Mouse (Mus musculus) kidney, postnatal 0 days (tissue): Measurements from ENCODE around the gene Sf3a1. TPM values are rescaled to one million over a fixed set of nuclear protein-coding genes. Genes with fewer than 3 reads are reported as not detected.

ENCODE experiments used
- ATAC-seq: fragments of 200-750 bp; cut with Nextera tagmentation; replicated peaks from 2 replicates; pipeline ENCODE4 v1.8.0; 2017; ENCODE audit warnings: low read depth, moderate number of reproducible peaks, moderate TSS enrichment, moderate library complexity; ENCODE audit not compliant: low FRiP score
- DNase-seq: peaks from one replicate; pipeline ENCODE4 v3.0.0-alpha.2; 2016; ENCODE audit warnings: low spot score
- H3K27ac ChIP-seq: fragments of 300-500 bp; sonication (generic); 2 replicates; pipeline ENCODE4 v1.5.1; 2014; ENCODE audit warnings: mild to moderate bottlenecking
- H3K27me3 ChIP-seq: fragments of 300-500 bp; sonication (generic); 2 replicates; pipeline ENCODE4 v1.6.1; 2014; ENCODE audit warnings: low read length, mixed read lengths; ENCODE audit not compliant: insufficient read depth
- H3K36me3 ChIP-seq: fragments of 300-500 bp; sonication (generic); 2 replicates; pipeline ENCODE4 v1.6.1; 2014; ENCODE audit warnings: low read length, mixed read lengths; ENCODE audit not compliant: insufficient read depth
- H3K4me1 ChIP-seq: fragments of 300-500 bp; sonication (generic); replicated peaks from 2 replicates; pipeline ENCODE4 v1.6.1; 2014; ENCODE audit warnings: antibody characterized with exemption, low read length, mixed read lengths; ENCODE audit not compliant: insufficient read depth
- H3K4me2 ChIP-seq: fragments of 300-500 bp; sonication (generic); 2 replicates; pipeline ENCODE4 v1.6.1; 2014; ENCODE audit warnings: mild to moderate bottlenecking, low read length, moderate library complexity, mixed read lengths
- H3K4me3 ChIP-seq: fragments of 300-500 bp; sonication (generic); replicated peaks from 2 replicates; pipeline ENCODE4 v1.5.1; 2014; ENCODE audit warnings: low read depth, low read length
- H3K9ac ChIP-seq: fragments of 300-500 bp; sonication (generic); 2 replicates; pipeline ENCODE4 v1.6.1; 2014; ENCODE audit warnings: low read depth, low read length
- H3K9me3 ChIP-seq: fragments of 300-500 bp; sonication (generic); replicated peaks from 2 replicates; pipeline ENCODE4 v1.6.1; 2016; ENCODE audit warnings: low read length, inconsistent platforms, mixed read lengths
- CTCF ChIP-seq: IDR thresholded peaks from 2 replicates; pipeline ENCODE4 v1.5.1; 2016; ENCODE audit warnings: antibody characterized with exemption, low read depth, mild to moderate bottlenecking, moderate library complexity
- WGBS: fragments of 180-500 bp; shearing (Covaris S2); extraction: QIAGEN DNeasy Blood & Tissue Kit; methylation state at CpG from one replicate; pipeline ENCODE4 v1.1.7; 2014; 5-methylcytosine and 5-hydroxymethylcytosine counted together
- polyA plus RNA-seq: library from polyadenylated mRNA; unstranded; fragments of >200 nt; fragmentation: Nextera tagmentation; extraction: Ambion mirVana; gene quantifications from 2 replicates; pipeline ENCODE4 v1.2.1, GENCODE M21; 2015

The Sf3a1 gene
- polyA plus RNA-seq, 1 experiment from 2014 or later: 31.2 TPM

GRCm38 (mm10) chr11:4158676-4159075 is 1.5 kb upstream of the Sf3a1 start:
- H3K4me1 ChIP-seq: peaks cover 18% of the 10 kb centered on the region; the same call in 1 of the 2 replicates
- DNase-seq (no peak), ATAC-seq (no peak)
- H3K4me3 ChIP-seq: no peak overlapping the region
- 88% methylated on average over 3 of the region's 3 CpGs for WGBS
- no peak overlapping the region for H3K4me2 ChIP-seq
- H3K9me3 ChIP-seq: no peaks in the 10 kb centered on the region
- TF ChIP-seq CTCF: no peak
- no peaks in the 10 kb centered on the region for H3K27me3 ChIP-seq
- H3K27ac ChIP-seq: no peak overlapping the region
- H3K36me3 ChIP-seq: peaks cover 10% of the 10 kb centered on the region; the same call in 1 of the 2 replicates
- H3K9ac ChIP-seq: no peak overlapping the region

- ATAC-seq: no peak
- Histone ChIP-seq H3K4me3 (peak overlapping the region; percentile 64), H3K9me3 (no peaks in the 10 kb centered on the region), H3K27me3 (no peaks in the 10 kb centered on the region), H3K27ac (peak overlapping the region; percentile 86), H3K36me3 (peaks cover 14% of the 10 kb centered on the region; the same call in 1 of the 2 replicates), H3K4me2 (peak overlapping the region; percentile 90), H3K4me1 (peaks cover 18% of the 10 kb centered on the region; the same call in 1 of the 2 replicates), H3K9ac (peak overlapping the region; percentile 73)
- WGBS: 6% methylated on average over 15 of the region's 15 CpGs
- no peak for DNase-seq
- no peak for TF ChIP-seq CTCF
Measured at GRCm38 (mm10) chr11:4160758-4161480, 769 bp downstream of the Sf3a1 start.

DNA sequence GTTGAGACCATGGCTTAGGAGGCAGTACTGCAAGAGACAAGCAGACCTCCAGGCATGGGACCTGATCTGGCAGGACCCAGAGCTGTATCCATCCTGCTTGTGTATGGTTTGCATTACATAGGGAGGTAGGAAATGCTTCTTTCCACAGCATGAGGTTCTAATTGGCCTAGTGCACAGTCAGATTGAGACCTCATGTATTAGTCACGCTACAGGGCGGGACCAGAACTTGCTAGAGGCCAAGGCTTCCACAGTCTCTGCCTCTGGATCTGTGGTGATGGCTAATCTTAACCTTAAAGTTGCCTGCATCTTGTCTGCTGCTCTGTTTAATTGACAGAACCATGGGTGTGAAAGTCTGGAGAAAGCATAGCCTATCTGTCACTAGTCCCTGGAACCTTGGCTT is 4.6 kb downstream of the Sf3a1 start:
- Histone ChIP-seq H3K27me3 (no peaks in the 10 kb centered on the region), H3K4me1 (peaks cover 15% of the 10 kb centered on the region; the same call in 1 of the 2 replicates), H3K9me3 (no peaks in the 10 kb centered on the region), H3K36me3 (peaks cover 45% of the 10 kb centered on the region), H3K27ac (no peak overlapping the region), H3K4me3 (no peak overlapping the region), H3K9ac (no peak overlapping the region), H3K4me2 (no peak overlapping the region)
- DNase-seq: no peak
- no peak for ATAC-seq
- WGBS: 86% methylated on average over 2 of the region's 2 CpGs
- TF ChIP-seq CTCF: no peak

DNA sequence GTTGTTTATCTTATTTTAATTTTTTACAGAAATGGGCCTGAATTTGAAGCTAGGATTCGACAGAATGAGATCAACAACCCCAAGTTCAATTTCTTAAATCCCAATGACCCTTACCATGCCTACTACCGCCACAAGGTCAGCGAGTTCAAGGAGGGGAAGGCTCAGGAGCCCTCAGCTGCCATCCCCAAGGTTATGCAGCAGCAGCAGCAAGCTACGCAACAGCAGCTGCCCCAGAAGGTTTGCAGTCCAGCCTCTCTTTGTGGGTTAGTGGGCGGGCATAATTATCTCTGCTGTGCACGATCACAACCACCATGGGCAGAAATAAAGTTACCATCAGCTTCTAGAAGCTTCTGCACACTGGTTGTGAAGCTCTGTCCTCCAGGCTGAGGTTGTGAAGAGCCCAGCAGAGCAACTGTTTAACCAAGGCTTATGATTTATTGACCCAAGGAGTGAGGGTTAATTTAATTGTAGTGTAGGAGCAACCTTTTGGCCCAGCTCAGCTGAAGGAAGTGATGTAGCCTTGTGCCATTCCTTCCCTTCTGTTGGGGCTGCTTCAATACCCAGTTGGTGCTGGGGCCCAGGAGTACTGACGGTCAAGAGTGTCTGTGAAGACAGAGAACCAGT is 6.4 kb downstream of the Sf3a1 start:
- 89% methylated on average over 7 of the region's 7 CpGs for WGBS
- ATAC-seq (no peak), DNase-seq (no peak)
- H3K27ac ChIP-seq: no peak overlapping the region
- H3K27me3 ChIP-seq: no peaks in the 10 kb centered on the region
- no peak overlapping the region for H3K4me3 ChIP-seq
- no peak overlapping the region for H3K4me2 ChIP-seq
- peaks cover 4% of the 10 kb centered on the region; the same call in 1 of the 2 replicates for H3K4me1 ChIP-seq
- H3K9me3 ChIP-seq: no peaks in the 10 kb centered on the region
- H3K9ac ChIP-seq: no peak overlapping the region
- peaks cover 60% of the 10 kb centered on the region for H3K36me3 ChIP-seq
- no peak for TF ChIP-seq CTCF

DNA sequence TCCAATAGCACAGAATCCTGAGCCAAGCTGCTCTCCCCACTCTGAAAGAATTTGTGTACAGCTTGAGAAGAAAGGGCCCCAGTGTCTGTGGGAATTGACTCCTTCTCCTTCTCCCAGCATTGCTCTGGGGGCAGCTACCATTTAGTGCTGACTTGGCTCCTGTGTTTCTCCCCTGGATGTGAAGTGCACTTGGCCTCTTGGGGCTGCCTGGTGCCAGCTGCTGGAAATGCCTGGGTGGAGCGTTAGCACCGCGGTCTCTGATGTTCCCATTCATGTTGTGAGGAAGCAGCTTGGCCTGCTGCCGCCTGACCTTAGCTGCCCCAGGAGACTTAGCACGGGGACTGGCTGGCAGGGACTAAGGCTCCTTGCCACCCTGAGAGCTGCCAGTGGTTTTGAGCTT is 14.4 kb downstream of the Sf3a1 start:
- Histone ChIP-seq H3K4me3 (no peak overlapping the region), H3K27me3 (no peaks in the 10 kb centered on the region), H3K27ac (no peak overlapping the region), H3K9me3 (no peaks in the 10 kb centered on the region), H3K4me1 (no peaks in the 10 kb centered on the region), H3K36me3 (peaks cover 94% of the 10 kb centered on the region), H3K4me2 (no peak overlapping the region), H3K9ac (no peak overlapping the region)
- no peak for DNase-seq
- no peak for TF ChIP-seq CTCF
- WGBS: 69% methylated on average over 5 of the region's 5 CpGs
- ATAC-seq: no peak

GRCm38 (mm10) chr11:4177716-4178115 is 17.6 kb downstream of the Sf3a1 start:
- no peak overlapping the region for H3K4me2 ChIP-seq
- H3K9ac ChIP-seq: no peak overlapping the region
- H3K27me3 ChIP-seq: no peaks in the 10 kb centered on the region
- no peak overlapping the region for H3K4me3 ChIP-seq
- H3K27ac ChIP-seq: no peak overlapping the region
- no peak for ATAC-seq
- no peaks in the 10 kb centered on the region for H3K9me3 ChIP-seq
- TF ChIP-seq CTCF: no peak
- DNase-seq: no peak
- no peaks in the 10 kb centered on the region for H3K4me1 ChIP-seq
- WGBS: 75% methylated on average over 4 of the region's 4 CpGs
- H3K36me3 ChIP-seq: peaks cover 91% of the 10 kb centered on the region
